21 mouse cellular contexts compared by ENCODE assay signal in the genomic region with DNA sequence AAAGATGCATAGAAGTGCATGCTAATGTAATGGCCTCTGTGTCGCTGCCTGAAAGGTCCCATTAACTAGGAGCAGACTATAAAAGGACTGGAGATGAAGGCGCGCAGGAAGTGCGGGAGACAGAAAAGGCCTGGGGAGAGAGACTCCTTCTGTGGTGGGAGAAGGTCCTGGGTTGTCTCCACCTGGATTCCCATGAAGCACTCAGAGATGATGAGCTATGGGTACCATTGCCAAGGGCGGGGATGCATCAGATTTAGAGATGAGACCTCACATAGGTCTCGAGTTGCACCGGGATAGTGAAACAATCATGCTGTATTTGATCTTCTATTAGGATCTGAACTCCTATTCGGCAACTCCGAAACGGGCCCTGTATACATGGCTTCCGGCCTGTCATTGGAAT.
DNase-seq lines count a peak whose midpoint lies in the region; ATAC-seq and TF ChIP-seq lines count a peak whose summit lies in the region.
"Had no signal": no experiment of that assay in that cellular context is flagged by ENCODE, and none has a peak within 500 bp of the region (broad histone marks: within the 10 kb centered on the region; RNA-seq: fewer than 3 reads in every experiment).

No protein-coding gene starts in this region.

- no peaks in the 10 kb centered on the region for H3K9me3 ChIP-seq in heart, embryonic 10.5 days
- H3K9me3 ChIP-seq in intestine, embryonic 14.5 days (ENCODE audit: control insufficient read depth, low read length), result no peaks in the 10 kb centered on the region
- H3K9me3 ChIP-seq in intestine, postnatal 0 days (ENCODE audit: control insufficient read depth), result no peaks in the 10 kb centered on the region

- no peak for TF ChIP-seq CTCF in intestine, postnatal 0 days (IDR thresholded peaks at IDR 0.05; ENCODE audit: low read depth)

- no peaks in the 10 kb centered on the region for H3K27me3 ChIP-seq in heart, embryonic 10.5 days (ENCODE audit: insufficient read depth, poor library complexity, severe bottlenecking)
- H3K27me3 ChIP-seq in intestine, embryonic 14.5 days (replicated peaks; ENCODE audit: control insufficient read depth, insufficient read depth, low read length), result no peaks in the 10 kb centered on the region
- no peaks in the 10 kb centered on the region for H3K27me3 ChIP-seq in intestine, postnatal 0 days (replicated peaks; ENCODE audit: control insufficient read depth, insufficient read depth, low read length)
- H3K27me3 ChIP-seq: CH12.LX, Patski had no signal

- ATAC-seq in intestine, embryonic 14.5 days (replicated peaks; ENCODE audit: low FRiP score, low TSS enrichment, low read depth), result no peak
- no peak for ATAC-seq in intestine, postnatal 0 days
- ATAC-seq: activated CD4-positive, CD25-positive, alpha-beta regulatory T cell, adult 4 months; CD4-positive, CD25-positive, alpha-beta regulatory T cell, adult 4 months; Patski had no signal

- DNase-seq in heart, adult 11 months, result peak; percentile 57
- no peak for DNase-seq in heart, postnatal 36 days
- DNase-seq in heart, embryonic 10.5 days (ENCODE audit: low spot score), result peak; percentile 53
- DNase-seq in heart, postnatal 14 days, result no peak
- peak; percentile 25 for DNase-seq in intestine, embryonic 14.5 days (ENCODE audit: low spot score)
- DNase-seq: adrenal gland, adult 2 months; adrenal gland, adult 8-10 months; adrenal gland, postnatal 10 days; adrenal gland, postnatal 14 days; adrenal gland, postnatal 25 days; adrenal gland, postnatal 36 days; B cell, adult 2 months; cerebellum, adult 11 months; cerebellum, adult 11-12 months; cerebellum, adult 18-20 months had no signal

- intact Hi-C loops in heart, postnatal 36 days (cut with DNase I), result no loop called here
- intact Hi-C loops in heart, postnatal 14 days (cut with DNase I), result no loop called here

- H3K4me1 ChIP-seq in heart, embryonic 10.5 days, result peaks cover 6% of the 10 kb centered on the region; the same call in 1 of the 2 replicates
- no peaks in the 10 kb centered on the region for H3K4me1 ChIP-seq in intestine, embryonic 14.5 days (replicated peaks; ENCODE audit: control insufficient read depth, insufficient read depth, low read length)
- H3K4me1 ChIP-seq in intestine, postnatal 0 days (replicated peaks; ENCODE audit: control insufficient read depth, insufficient read depth, low read length), result no peaks in the 10 kb centered on the region

- no peak overlapping the region for H3K4me3 ChIP-seq in heart, embryonic 10.5 days
- no peak overlapping the region for H3K4me3 ChIP-seq in intestine, embryonic 14.5 days (ENCODE audit: low read depth, low read length)
- H3K4me3 ChIP-seq in intestine, postnatal 0 days (ENCODE audit: low read depth, low read length), result no peak overlapping the region

- H3K4me2 ChIP-seq in intestine, embryonic 14.5 days (ENCODE audit: low read length), result no peak overlapping the region
- no peak overlapping the region for H3K4me2 ChIP-seq in intestine, postnatal 0 days (replicated peaks; ENCODE audit: low read depth)

- no peaks in the 10 kb centered on the region for H3K36me3 ChIP-seq in heart, embryonic 10.5 days
- H3K36me3 ChIP-seq in intestine, embryonic 14.5 days (ENCODE audit: control insufficient read depth, insufficient read depth, low read length), result no peaks in the 10 kb centered on the region
- no peaks in the 10 kb centered on the region for H3K36me3 ChIP-seq in intestine, postnatal 0 days (ENCODE audit: control insufficient read depth, insufficient read depth)
- H3K36me3 ChIP-seq: G1E had no signal

- no peak overlapping the region for H3K9ac ChIP-seq in intestine, embryonic 14.5 days (ENCODE audit: low read length)
- no peak overlapping the region for H3K9ac ChIP-seq in intestine, postnatal 0 days (ENCODE audit: low read depth, low read length)

- H3K27ac ChIP-seq in heart, embryonic 10.5 days, result no peak overlapping the region
- H3K27ac ChIP-seq in intestine, embryonic 14.5 days (ENCODE audit: low read depth), result no peak overlapping the region
- H3K27ac ChIP-seq in intestine, postnatal 0 days (ENCODE audit: low read depth, low read length), result no peak overlapping the region

- WGBS in heart, embryonic 10.5 days, result 87% methylated on average over 11 of the region's 11 CpGs
- WGBS in intestine, embryonic 14.5 days, result 82% methylated on average over 11 of the region's 11 CpGs
- WGBS in intestine, postnatal 0 days, result 82% methylated on average over 11 of the region's 11 CpGs

Comparison
In these comparisons a context has a peak if more than half of its experiments do, and no peak if none do; other contexts are left out.
1. DNase-seq: peak in heart, adult 11 months (single experiment), heart, embryonic 10.5 days (single experiment) and intestine, embryonic 14.5 days (single experiment); none in heart, postnatal 36 days (0 of 2) and heart, postnatal 14 days (0 of 2).